Mouse (Mus musculus) megakaryocyte-erythroid progenitor cell, adult 5-6 weeks (primary cell): ENCODE data around the gene Hspbap1. TPM values are rescaled to one million over a fixed set of nuclear protein-coding genes. Genes with fewer than 3 reads are reported as not detected.

Experiments used
- ATAC-seq: replicated peaks from 2 replicates; pipeline ENCODE4 v1.8.0; 2016; ENCODE audit warnings: mild to moderate bottlenecking, inconsistent platforms; ENCODE audit not compliant: severe bottlenecking, poor library complexity, low FRiP score, low TSS enrichment
- total RNA-seq, 2 experiments: library from RNA; stranded (forward) in 1 of 2; stranded (reverse) in 1 of 2; fragments of 200-1000, 215-1000 nt in 1 of 2; fragments of >200 nt in 1 of 2; fragmentation: Nextera tagmentation in 1 of 2; gene quantifications; 2 replicates each; pipeline ENCODE4 v1.2.3; 2014 to 2017

The Hspbap1 gene
- total RNA-seq, 2 experiments from 2014 or later = 5.9 to 8.0 TPM

- ATAC-seq = no peak
Observed at GRCm38 (mm10) chr16:35756697-35757096, 13.5 kb upstream of the Hspbap1 start.

- ATAC-seq = no peak
Observed at GRCm38 (mm10) chr16:35759401-35759800, 10.8 kb upstream of the Hspbap1 start.

GRCm38 (mm10) chr16:35763590-35764296, 6.4 kb upstream of the Hspbap1 start:
- ATAC-seq = peak; percentile 98

- ATAC-seq = no peak
Observed at GRCm38 (mm10) chr16:35764941-35765340, 5.2 kb upstream of the Hspbap1 start.

GRCm38 (mm10) chr16:35765449-35765848, 4.7 kb upstream of the Hspbap1 start:
- ATAC-seq = no peak

- no peak for ATAC-seq
Observed at GRCm38 (mm10) chr16:35766366-35766765, 3.8 kb upstream of the Hspbap1 start.

GRCm38 (mm10) chr16:35768469-35768784, 1.7 kb upstream of the Hspbap1 start:
- ATAC-seq = no peak

- ATAC-seq = peak; percentile 35; the same call in 1 of the 2 replicates
Observed at GRCm38 (mm10) chr16:35768785-35769642, 1.2 kb upstream of the Hspbap1 start, which contains the start of gene Dirc2. TSS of gene Dirc2 (minus strand) at chr16:35769356.

- ATAC-seq = no peak
Observed at GRCm38 (mm10) chr16:35771141-35771540, 966 bp downstream of the Hspbap1 start.

GRCm38 (mm10) chr16:35771606-35772005, 1.4 kb downstream of the Hspbap1 start:
- ATAC-seq = no peak

- no peak for ATAC-seq
Observed at GRCm38 (mm10) chr16:35772598-35772997, 2.4 kb downstream of the Hspbap1 start.

- no peak for ATAC-seq
Observed at GRCm38 (mm10) chr16:35775835-35776234, 5.7 kb downstream of the Hspbap1 start.

GRCm38 (mm10) chr16:35776737-35777136, 6.6 kb downstream of the Hspbap1 start:
- ATAC-seq = no peak

- ATAC-seq = no peak
Observed at GRCm38 (mm10) chr16:35777768-35778167, 7.6 kb downstream of the Hspbap1 start.

GRCm38 (mm10) chr16:35779681-35780080, 9.5 kb downstream of the Hspbap1 start:
- ATAC-seq = no peak

- ATAC-seq = no peak
Observed at GRCm38 (mm10) chr16:35781096-35781495, 10.9 kb downstream of the Hspbap1 start.

GRCm38 (mm10) chr16:35781651-35782050, 11.5 kb downstream of the Hspbap1 start:
- ATAC-seq = no peak

GRCm38 (mm10) chr16:35782451-35783206, 12.5 kb downstream of the Hspbap1 start:
- ATAC-seq = no peak

GRCm38 (mm10) chr16:35783207-35783573, 13.0 kb downstream of the Hspbap1 start:
- no peak for ATAC-seq

GRCm38 (mm10) chr16:35784134-35784725, 14.1 kb downstream of the Hspbap1 start:
- peak; percentile 67; the same call in 1 of the 2 replicates for ATAC-seq
